Mouse (Mus musculus) embryonic facial prominence, embryonic 12.5 days (tissue): ENCODE measurements around the gene Pepd. TPM values are rescaled to one million over a fixed set of nuclear protein-coding genes. Genes with fewer than 3 reads are reported as not detected.

Experiments used
- ATAC-seq: fragments of 200-750 bp; cut with Nextera tagmentation; 2 replicates; pipeline ENCODE4 v1.8.0; 2017; ENCODE audit not compliant: insufficient number of reproducible peaks, insufficient read depth, low FRiP score, low TSS enrichment
- H3K27ac ChIP-seq: fragments of 300-500 bp; sonication (generic); 2 replicates; pipeline ENCODE4 v1.5.1; 2016; ENCODE audit warnings: mild to moderate bottlenecking
- H3K27me3 ChIP-seq: fragments of 300-500 bp; sonication (generic); 2 replicates; pipeline ENCODE4 v1.6.1; 2016; ENCODE audit warnings: mild to moderate bottlenecking, moderate library complexity
- H3K36me3 ChIP-seq: fragments of 300-500 bp; sonication (generic); 2 replicates; pipeline ENCODE4 v1.6.1; 2016; ENCODE audit warnings: mild to moderate bottlenecking
- H3K4me1 ChIP-seq: fragments of 300-500 bp; sonication (generic); 2 replicates; pipeline ENCODE4 v1.6.1; 2016
- H3K4me2 ChIP-seq: fragments of 300-500 bp; sonication (generic); replicated peaks from 2 replicates; pipeline ENCODE4 v1.6.1; 2016; ENCODE audit warnings: mild to moderate bottlenecking, moderate library complexity
- H3K4me3 ChIP-seq: fragments of 300-500 bp; sonication (generic); 2 replicates; pipeline ENCODE4 v1.5.1; 2016; ENCODE audit warnings: mild to moderate bottlenecking
- H3K9ac ChIP-seq: fragments of 300-500 bp; sonication (generic); 2 replicates; pipeline ENCODE4 v1.6.1; 2016; ENCODE audit warnings: mild to moderate bottlenecking, moderate library complexity
- H3K9me3 ChIP-seq: fragments of 300-500 bp; sonication (generic); 2 replicates; pipeline ENCODE4 v1.6.1; 2016; ENCODE audit warnings: mild to moderate bottlenecking, moderate library complexity
- WGBS: fragments of 180-500 bp; shearing (Covaris S2); methylation state at CpG from one replicate; pipeline ENCODE4 v1.1.7; 2016; 5-methylcytosine and 5-hydroxymethylcytosine counted together
- polyA plus RNA-seq: library from polyadenylated mRNA; unstranded; fragments of >200 nt; fragmentation: Nextera tagmentation; extraction: Ambion mirVana; gene quantifications from 2 replicates; pipeline ENCODE4 v1.2.1, GENCODE M21; 2016

Gene Pepd
- polyA plus RNA-seq, 1 experiment from 2014 or later, result 62.9 TPM

- no peak overlapping the region for H3K4me2 ChIP-seq
- no peak overlapping the region for H3K27ac ChIP-seq
- H3K9ac ChIP-seq, result no peak overlapping the region
- peaks cover 16% of the 10 kb centered on the region for H3K4me1 ChIP-seq
- H3K9me3 ChIP-seq, result 0 out of 2 replicates have a peak, but pooled peaks cover 6% of the 10 kb centered on the region
- no peak overlapping the region for H3K4me3 ChIP-seq
- ATAC-seq, result no peak
- H3K27me3 ChIP-seq, result no peaks in the 10 kb centered on the region
- peaks cover 23% of the 10 kb centered on the region for H3K36me3 ChIP-seq
- WGBS, result 70% methylated on average over 3 of the region's 3 CpGs
Observed at GRCm38 (mm10) chr7:34933142-34933541, 21.0 kb downstream of the Pepd start.

GRCm38 (mm10) chr7:34936347-34936746 is 24.2 kb downstream of the Pepd start:
- H3K36me3 ChIP-seq, result peaks cover 23% of the 10 kb centered on the region
- 81% methylated on average over 2 of the region's 2 CpGs for WGBS
- peaks cover 28% of the 10 kb centered on the region for H3K4me1 ChIP-seq
- no peak overlapping the region for H3K9ac ChIP-seq
- H3K4me2 ChIP-seq, result no peak overlapping the region
- no peak for ATAC-seq
- H3K9me3 ChIP-seq, result 0 out of 2 replicates have a peak, but pooled peaks cover 6% of the 10 kb centered on the region
- no peak overlapping the region for H3K4me3 ChIP-seq
- no peak overlapping the region for H3K27ac ChIP-seq
- H3K27me3 ChIP-seq, result no peaks in the 10 kb centered on the region

GRCm38 (mm10) chr7:34938636-34939261 is 26.6 kb downstream of the Pepd start:
- Histone ChIP-seq H3K4me1 (peaks cover 28% of the 10 kb centered on the region), H3K27ac (peak overlapping the region; percentile 83), H3K9me3 (0 out of 2 replicates have a peak, but pooled peaks cover 6% of the 10 kb centered on the region), H3K4me3 (no peak overlapping the region), H3K27me3 (no peaks in the 10 kb centered on the region), H3K36me3 (peaks cover 23% of the 10 kb centered on the region), H3K9ac (0 out of 2 replicates have a peak overlapping the region, but pooled peaks have one; percentile 19), H3K4me2 (no peak overlapping the region)
- WGBS, result 35% methylated on average over 5 of the region's 7 CpGs
- peak; percentile 55 for ATAC-seq

- Histone ChIP-seq H3K9ac (0 out of 2 replicates have a peak overlapping the region, but pooled peaks have one; percentile 19), H3K4me3 (no peak overlapping the region)
- peak; percentile 77 for ATAC-seq
Observed at GRCm38 (mm10) chr7:34939262-34939951, 27.2 kb downstream of the Pepd start.

GRCm38 (mm10) chr7:34939952-34940312 is 27.8 kb downstream of the Pepd start:
- H3K9ac ChIP-seq, result no peak overlapping the region
- peak overlapping the region; percentile 83 for H3K27ac ChIP-seq
- WGBS, result 26% methylated on average over 7 of the region's 7 CpGs
- H3K4me1 ChIP-seq, result peaks cover 28% of the 10 kb centered on the region
- ATAC-seq, result no peak
- no peak overlapping the region for H3K4me3 ChIP-seq
- no peak overlapping the region for H3K4me2 ChIP-seq
- H3K27me3 ChIP-seq, result no peaks in the 10 kb centered on the region
- H3K9me3 ChIP-seq, result 0 out of 2 replicates have a peak, but pooled peaks cover 6% of the 10 kb centered on the region
- peaks cover 18% of the 10 kb centered on the region for H3K36me3 ChIP-seq

More at GRCm38 (mm10) chr7:34939262-34939951, 27.2 kb downstream of the Pepd start:
- H3K27ac ChIP-seq, result peak overlapping the region; percentile 83
- peaks cover 28% of the 10 kb centered on the region for H3K4me1 ChIP-seq
- peaks cover 23% of the 10 kb centered on the region for H3K36me3 ChIP-seq
- H3K4me2 ChIP-seq, result no peak overlapping the region
- H3K9me3 ChIP-seq, result 0 out of 2 replicates have a peak, but pooled peaks cover 6% of the 10 kb centered on the region
- 23% methylated on average over 14 of the region's 14 CpGs for WGBS
- H3K27me3 ChIP-seq, result no peaks in the 10 kb centered on the region

GRCm38 (mm10) chr7:34943581-34944123 is 31.5 kb downstream of the Pepd start:
- Histone ChIP-seq H3K36me3 (peaks cover 10% of the 10 kb centered on the region), H3K9me3 (no peaks in the 10 kb centered on the region), H3K4me3 (no peak overlapping the region), H3K27ac (no peak overlapping the region), H3K4me2 (no peak overlapping the region), H3K27me3 (no peaks in the 10 kb centered on the region), H3K9ac (no peak overlapping the region), H3K4me1 (peaks cover 22% of the 10 kb centered on the region)
- 67% methylated on average over 4 of the region's 4 CpGs for WGBS
- no peak for ATAC-seq

- H3K4me2 ChIP-seq, result no peak overlapping the region
- WGBS, result 84% methylated on average over 7 of the region's 7 CpGs
- no peaks in the 10 kb centered on the region for H3K9me3 ChIP-seq
- H3K27me3 ChIP-seq, result no peaks in the 10 kb centered on the region
- no peak overlapping the region for H3K4me3 ChIP-seq
- no peak overlapping the region for H3K9ac ChIP-seq
- no peak for ATAC-seq
- peaks cover 10% of the 10 kb centered on the region for H3K36me3 ChIP-seq
- no peaks in the 10 kb centered on the region for H3K4me1 ChIP-seq
- H3K27ac ChIP-seq, result no peak overlapping the region
Observed at GRCm38 (mm10) chr7:34946269-34946925, 34.2 kb downstream of the Pepd start.

GRCm38 (mm10) chr7:34954548-34954947 is 42.4 kb downstream of the Pepd start:
- Histone ChIP-seq H3K4me1 (peaks cover 5% of the 10 kb centered on the region; the same call in 1 of the 2 replicates), H3K36me3 (peaks cover 12% of the 10 kb centered on the region; the same call in 1 of the 2 replicates), H3K27me3 (no peaks in the 10 kb centered on the region), H3K9ac (peak overlapping the region; percentile 17; the same call in 1 of the 2 replicates), H3K4me3 (no peak overlapping the region), H3K27ac (no peak overlapping the region), H3K9me3 (no peaks in the 10 kb centered on the region), H3K4me2 (no peak overlapping the region)
- ATAC-seq, result no peak
- WGBS, result 74% methylated on average over 9 of the region's 9 CpGs

GRCm38 (mm10) chr7:34955295-34955694 is 43.1 kb downstream of the Pepd start:
- H3K9me3 ChIP-seq, result no peaks in the 10 kb centered on the region
- WGBS, result 84% methylated on average over 3 of the region's 3 CpGs
- H3K9ac ChIP-seq, result no peak overlapping the region
- peaks cover 5% of the 10 kb centered on the region; the same call in 1 of the 2 replicates for H3K4me1 ChIP-seq
- H3K27me3 ChIP-seq, result no peaks in the 10 kb centered on the region
- H3K36me3 ChIP-seq, result peaks cover 12% of the 10 kb centered on the region; the same call in 1 of the 2 replicates
- H3K27ac ChIP-seq, result no peak overlapping the region
- no peak for ATAC-seq
- no peak overlapping the region for H3K4me3 ChIP-seq
- H3K4me2 ChIP-seq, result no peak overlapping the region

- Histone ChIP-seq H3K36me3 (peaks cover 12% of the 10 kb centered on the region; the same call in 1 of the 2 replicates), H3K4me1 (peaks cover 5% of the 10 kb centered on the region; the same call in 1 of the 2 replicates), H3K4me3 (no peak overlapping the region), H3K27ac (no peak overlapping the region), H3K4me2 (no peak overlapping the region), H3K27me3 (no peaks in the 10 kb centered on the region), H3K9me3 (no peaks in the 10 kb centered on the region), H3K9ac (no peak overlapping the region)
- whole genome bisulfite sequencing, result 90% methylated on average over 8 of the region's 8 CpGs
- no peak for ATAC-seq
Observed at GRCm38 (mm10) chr7:34957138-34957537, 45.0 kb downstream of the Pepd start.

- ATAC-seq, result no peak
- no peaks in the 10 kb centered on the region for H3K36me3 ChIP-seq
- no peak overlapping the region for H3K4me3 ChIP-seq
- no peak overlapping the region for H3K27ac ChIP-seq
- H3K4me1 ChIP-seq, result no peaks in the 10 kb centered on the region
- whole genome bisulfite sequencing, result 85% methylated on average over 11 of the region's 11 CpGs
- no peak overlapping the region for H3K9ac ChIP-seq
- no peaks in the 10 kb centered on the region for H3K27me3 ChIP-seq
- H3K4me2 ChIP-seq, result no peak overlapping the region
- H3K9me3 ChIP-seq, result no peaks in the 10 kb centered on the region
Observed at GRCm38 (mm10) chr7:34963889-34964645, 51.9 kb downstream of the Pepd start.
